Mouse (Mus musculus): ENCODE data around the gene Kdelc1. TPM values are rescaled to one million over a fixed set of nuclear protein-coding genes. Genes with fewer than 3 reads are reported as not detected.

The Kdelc1 gene
- 10 to 100 TPM; 23.7 to 27.0 TPM for total RNA-seq (2021)

- peak; percentile 93 to 94 for DNase-seq
- intact Hi-C loops (cut with DNase I), result loop anchor here (2.0 kb wide), 1 partner anchor 28 kb away; the partner anchor contains the start of gene Ercc5
Observed at GRCm38 (mm10) chr1:44118239-44119054, at the start of gene Kdelc1, which contains the start of gene Bivm. Kdelc1 (minus strand) TSS chr1:44118808. Bivm (plus strand) TSS chr1:44118957.

- no peak for DNase-seq
- intact Hi-C loops (cut with DNase I), result no loop called here
Observed at GRCm38 (mm10) chr1:44167859-44168383, 49.3 kb upstream of the Kdelc1 start.

GRCm38 (mm10) chr1:44162389-44162788 lies 43.8 kb upstream of the Kdelc1 start:
- DNase-seq, result no peak
- intact Hi-C loops (cut with DNase I), result no loop called here

GRCm38 (mm10) chr1:44161818-44162217 lies 43.2 kb upstream of the Kdelc1 start:
- no peak for DNase-seq
- intact Hi-C loops (cut with DNase I), result no loop called here

- DNase-seq, result no peak
- intact Hi-C loops (cut with DNase I), result no loop called here
Observed at GRCm38 (mm10) chr1:44158317-44158716, 39.7 kb upstream of the Kdelc1 start.

GRCm38 (mm10) chr1:44155287-44155686 lies 36.7 kb upstream of the Kdelc1 start:
- intact Hi-C loops (cut with DNase I), result no loop called here

GRCm38 (mm10) chr1:44148706-44149105 lies 30.1 kb upstream of the Kdelc1 start:
- peak in 1 of 2 experiments; percentile 9 for DNase-seq
- intact Hi-C loops (cut with DNase I), result loop anchor here (5.0 kb wide), 1 partner anchor 46 kb away; the partner anchor contains the start of gene Tex30

More at GRCm38 (mm10) chr1:44155287-44155686, 36.7 kb upstream of the Kdelc1 start:
- no peak for DNase-seq

- intact Hi-C loops (cut with DNase I), result loop anchor here (2.0 to 5.0 kb wide), 2 partner anchors 29 to 45 kb away; partner anchors contain the start of genes Bivm, Kdelc1 and Tex30
- DNase-seq, result peak; percentile 89 to 90
Observed at GRCm38 (mm10) chr1:44147563-44148381, 29.2 kb upstream of the Kdelc1 start, which contains the start of gene Ercc5. Ercc5 (plus strand) TSS chr1:44147744.

- no peak for DNase-seq
- intact Hi-C loops (cut with DNase I), result no loop called here
Observed at GRCm38 (mm10) chr1:44142747-44143146, 24.1 kb upstream of the Kdelc1 start.

- intact Hi-C loops (cut with DNase I), result no loop called here
- DNase-seq, result no peak
Observed at GRCm38 (mm10) chr1:44140232-44140631, 21.6 kb upstream of the Kdelc1 start.

GRCm38 (mm10) chr1:44129929-44130581 lies 11.4 kb upstream of the Kdelc1 start:
- DNase-seq, result no peak

GRCm38 (mm10) chr1:44125590-44125989 lies 7.0 kb upstream of the Kdelc1 start:
- no peak for DNase-seq
- intact Hi-C loops (cut with DNase I), result no loop called here

More at GRCm38 (mm10) chr1:44129929-44130581, 11.4 kb upstream of the Kdelc1 start:
- intact Hi-C loops (cut with DNase I), result no loop called here

- DNase-seq, result no peak
Observed at GRCm38 (mm10) chr1:44122256-44122655, 3.6 kb upstream of the Kdelc1 start.

GRCm38 (mm10) chr1:44120074-44120406 lies 1.4 kb upstream of the Kdelc1 start:
- intact Hi-C loops (cut with DNase I), result no loop called here
- DNase-seq, result no peak

More at GRCm38 (mm10) chr1:44122256-44122655, 3.6 kb upstream of the Kdelc1 start:
- intact Hi-C loops (cut with DNase I), result no loop called here

GRCm38 (mm10) chr1:44119201-44120073 lies 829 bp upstream of the Kdelc1 start:
- intact Hi-C loops (cut with DNase I), result loop anchor here (2.0 kb wide), 1 partner anchor 27 kb away; the partner anchor contains the start of gene Ercc5
- peak; percentile 86 to 87 for DNase-seq

GRCm38 (mm10) chr1:44117571-44117970 lies 1.0 kb downstream of the Kdelc1 start:
- intact Hi-C loops (cut with DNase I), result no loop called here
- DNase-seq, result no peak

- intact Hi-C loops (cut with DNase I), result loop anchor here (5.0 kb wide), 3 partner anchors 44 to 276 kb away; partner anchors contain the start of genes Ercc5 and Uxs1
Observed at GRCm38 (mm10) chr1:44102939-44103338, 15.7 kb downstream of the Kdelc1 start.

GRCm38 (mm10) chr1:44102259-44102717 lies 16.3 kb downstream of the Kdelc1 start, which contains the start of gene Tex30:
Tex30 (minus strand) TSS chr1:44102441.
- intact Hi-C loops (cut with DNase I), result loop anchor here (5.0 kb wide), 3 partner anchors 45 to 275 kb away; partner anchors contain the start of genes Ercc5 and Uxs1
- DNase-seq, result peak; percentile 94 to 96

More at GRCm38 (mm10) chr1:44102939-44103338, 15.7 kb downstream of the Kdelc1 start:
- DNase-seq, result peak in 1 of 2 experiments; percentile 7

Measured in heart, postnatal 10 days (tissue).